Mouse (Mus musculus): ENCODE measurements around the gene Slc35f6. TPM values are rescaled to one million over a fixed set of nuclear protein-coding genes. Genes with fewer than 3 reads are reported as not detected.
A peak's percentile ranks its signal among the peaks of the same experiment; 100 is the strongest.

The Slc35f6 gene
- total and polyA plus RNA-seq, 2 experiments from 2014 or later, result 24.3 to 48.7 TPM

GRCm38 (mm10) chr5:30619211-30619610, 28.5 kb upstream of the Slc35f6 start:
- Histone ChIP-seq H3K9me3 (ENCODE audit: low read length) (no peaks in the 10 kb centered on the region), H3K4me2 (ENCODE audit: low read depth) (no peak overlapping the region), H3K27ac (ENCODE audit: low read depth, low read length) (no peak overlapping the region), H3K4me3 (ENCODE audit: low read depth, low read length) (no peak overlapping the region), H3K4me1 (ENCODE audit: insufficient read depth) (peaks cover 9% of the 10 kb centered on the region; the same call in 1 of the 2 replicates), H3K36me3 (ENCODE audit: insufficient read depth) (no peaks in the 10 kb centered on the region), H3K27me3 (ENCODE audit: insufficient read depth, low read length) (peaks cover 16% of the 10 kb centered on the region), H3K9ac (no peak overlapping the region)
- no peak for ATAC-seq
- no peak for TF ChIP-seq CTCF (IDR thresholded peaks at IDR 0.05; ENCODE audit: low read depth)
- 72% methylated on average over 2 of the region's 2 CpGs for WGBS
- DNase-seq, result no peak

- no peak overlapping the region for H3K4me3 ChIP-seq (ENCODE audit: low read depth, low read length)
- no peaks in the 10 kb centered on the region for H3K9me3 ChIP-seq (ENCODE audit: low read length)
- ATAC-seq (no peak), DNase-seq (no peak)
- WGBS, result 97% methylated on average over 20 of the region's 20 CpGs
- no peaks in the 10 kb centered on the region for H3K36me3 ChIP-seq (ENCODE audit: insufficient read depth)
- TF ChIP-seq CTCF (IDR thresholded peaks at IDR 0.05; ENCODE audit: low read depth), result no peak
- no peak overlapping the region for H3K4me2 ChIP-seq (ENCODE audit: low read depth)
- no peak overlapping the region for H3K27ac ChIP-seq (ENCODE audit: low read depth, low read length)
- peaks cover 9% of the 10 kb centered on the region; the same call in 1 of the 2 replicates for H3K4me1 ChIP-seq (ENCODE audit: insufficient read depth)
- H3K27me3 ChIP-seq (ENCODE audit: insufficient read depth, low read length), result peaks cover 16% of the 10 kb centered on the region
- no peak overlapping the region for H3K9ac ChIP-seq
Measured at GRCm38 (mm10) chr5:30620567-30620966, 27.2 kb upstream of the Slc35f6 start.

GRCm38 (mm10) chr5:30621211-30621790, 26.4 kb upstream of the Slc35f6 start:
- no peak for TF ChIP-seq CTCF (IDR thresholded peaks at IDR 0.05; ENCODE audit: low read depth)

GRCm38 (mm10) chr5:30621844-30622176, 25.9 kb upstream of the Slc35f6 start:
- H3K27me3 ChIP-seq (ENCODE audit: insufficient read depth, low read length), result peaks cover 16% of the 10 kb centered on the region
- H3K4me1 ChIP-seq (ENCODE audit: insufficient read depth), result peaks cover 9% of the 10 kb centered on the region; the same call in 1 of the 2 replicates
- TF ChIP-seq CTCF (IDR thresholded peaks at IDR 0.05; ENCODE audit: low read depth), result no peak
- H3K4me2 ChIP-seq (ENCODE audit: low read depth), result peak overlapping the region; percentile 57
- ATAC-seq (no peak), DNase-seq (no peak)
- peak overlapping the region; percentile 26 for H3K4me3 ChIP-seq (ENCODE audit: low read depth, low read length)
- 57% methylated on average over 22 of the region's 22 CpGs for WGBS
- H3K36me3 ChIP-seq (ENCODE audit: insufficient read depth), result no peaks in the 10 kb centered on the region
- no peaks in the 10 kb centered on the region for H3K9me3 ChIP-seq (ENCODE audit: low read length)
- no peak overlapping the region for H3K27ac ChIP-seq (ENCODE audit: low read depth, low read length)
- peak overlapping the region; percentile 45; the same call in 1 of the 2 replicates for H3K9ac ChIP-seq

More at GRCm38 (mm10) chr5:30621211-30621790, 26.4 kb upstream of the Slc35f6 start:
- no peak overlapping the region for H3K4me2 ChIP-seq (ENCODE audit: low read depth)
- no peak for DNase-seq
- H3K27me3 ChIP-seq (ENCODE audit: insufficient read depth, low read length), result peaks cover 16% of the 10 kb centered on the region
- H3K4me1 ChIP-seq (ENCODE audit: insufficient read depth), result peaks cover 9% of the 10 kb centered on the region; the same call in 1 of the 2 replicates
- no peak for ATAC-seq
- no peak overlapping the region for H3K4me3 ChIP-seq (ENCODE audit: low read depth, low read length)
- H3K27ac ChIP-seq (ENCODE audit: low read depth, low read length), result no peak overlapping the region
- no peaks in the 10 kb centered on the region for H3K9me3 ChIP-seq (ENCODE audit: low read length)
- H3K36me3 ChIP-seq (ENCODE audit: insufficient read depth), result no peaks in the 10 kb centered on the region
- 93% methylated on average over 9 of the region's 9 CpGs for WGBS
- no peak overlapping the region for H3K9ac ChIP-seq

GRCm38 (mm10) chr5:30622177-30622840, 25.4 kb upstream of the Slc35f6 start:
- DNase-seq (peak; percentile 52), ATAC-seq (peak; percentile 70)
- peaks cover 16% of the 10 kb centered on the region for H3K27me3 ChIP-seq (ENCODE audit: insufficient read depth, low read length)
- 6% methylated on average over 69 of the region's 69 CpGs for WGBS
- H3K9ac ChIP-seq, result peak overlapping the region; percentile 45
- H3K4me2 ChIP-seq (ENCODE audit: low read depth), result peak overlapping the region; percentile 57
- H3K4me1 ChIP-seq (ENCODE audit: insufficient read depth), result peaks cover 9% of the 10 kb centered on the region; the same call in 1 of the 2 replicates
- TF ChIP-seq CTCF (IDR thresholded peaks at IDR 0.05; ENCODE audit: low read depth), result no peak; the same call in 1 of the 2 replicates
- no peaks in the 10 kb centered on the region for H3K9me3 ChIP-seq (ENCODE audit: low read length)
- H3K4me3 ChIP-seq (ENCODE audit: low read depth, low read length), result peak overlapping the region; percentile 26
- no peaks in the 10 kb centered on the region for H3K36me3 ChIP-seq (ENCODE audit: insufficient read depth)
- no peak overlapping the region for H3K27ac ChIP-seq (ENCODE audit: low read depth, low read length)

GRCm38 (mm10) chr5:30622841-30623185, 24.9 kb upstream of the Slc35f6 start:
- Histone ChIP-seq H3K9ac (peak overlapping the region; percentile 45), H3K27ac (ENCODE audit: low read depth, low read length) (no peak overlapping the region), H3K4me2 (ENCODE audit: low read depth) (peak overlapping the region; percentile 57), H3K36me3 (ENCODE audit: insufficient read depth) (no peaks in the 10 kb centered on the region), H3K27me3 (ENCODE audit: insufficient read depth, low read length) (peaks cover 16% of the 10 kb centered on the region), H3K4me3 (ENCODE audit: low read depth, low read length) (peak overlapping the region; percentile 26), H3K9me3 (ENCODE audit: low read length) (no peaks in the 10 kb centered on the region), H3K4me1 (ENCODE audit: insufficient read depth) (peaks cover 9% of the 10 kb centered on the region; the same call in 1 of the 2 replicates)
- ATAC-seq (peak; percentile 21), DNase-seq (peak; percentile 17)
- WGBS, result 6% methylated on average over 10 of the region's 10 CpGs
- TF ChIP-seq CTCF (IDR thresholded peaks at IDR 0.05; ENCODE audit: low read depth), result no peak; the same call in 1 of the 2 replicates

GRCm38 (mm10) chr5:30623380-30623779, 24.4 kb upstream of the Slc35f6 start:
- H3K27ac ChIP-seq (ENCODE audit: low read depth, low read length), result no peak overlapping the region
- DNase-seq (no peak), ATAC-seq (no peak)
- no peaks in the 10 kb centered on the region for H3K9me3 ChIP-seq (ENCODE audit: low read length)
- no peak for TF ChIP-seq CTCF (IDR thresholded peaks at IDR 0.05; ENCODE audit: low read depth)
- H3K4me2 ChIP-seq (ENCODE audit: low read depth), result no peak overlapping the region
- H3K4me3 ChIP-seq (ENCODE audit: low read depth, low read length), result no peak overlapping the region
- 59% methylated on average over 2 of the region's 2 CpGs for WGBS
- no peaks in the 10 kb centered on the region for H3K36me3 ChIP-seq (ENCODE audit: insufficient read depth)
- H3K4me1 ChIP-seq (ENCODE audit: insufficient read depth), result peaks cover 9% of the 10 kb centered on the region; the same call in 1 of the 2 replicates
- no peak overlapping the region for H3K9ac ChIP-seq
- peaks cover 16% of the 10 kb centered on the region for H3K27me3 ChIP-seq (ENCODE audit: insufficient read depth, low read length)
